Mouse (Mus musculus) stomach, embryonic 14.5 days (tissue): ENCODE data around the gene Slc8b1. TPM values are rescaled to one million over a fixed set of nuclear protein-coding genes. Genes with fewer than 3 reads are reported as not detected.

Source experiments
- ATAC-seq: fragments of 200-750 bp; cut with Nextera tagmentation; 2 replicates; pipeline ENCODE4 v1.8.0; 2017; ENCODE audit warnings: low read depth, moderate TSS enrichment; ENCODE audit not compliant: insufficient number of reproducible peaks, insufficient read depth, low FRiP score
- H3K27ac ChIP-seq: fragments of 300-500 bp; sonication (generic); 2 replicates; pipeline ENCODE4 v1.5.1; 2014; ENCODE audit warnings: mild to moderate bottlenecking, low read length, moderate library complexity, mixed read lengths
- H3K27me3 ChIP-seq: fragments of 300-500 bp; sonication (generic); 2 replicates; pipeline ENCODE4 v1.6.1; 2014; ENCODE audit warnings: low read length, control low read depth, mixed read lengths; ENCODE audit not compliant: control insufficient read depth, insufficient read depth
- H3K36me3 ChIP-seq: fragments of 300-500 bp; sonication (generic); 2 replicates; pipeline ENCODE4 v1.6.1; 2014; ENCODE audit warnings: mild to moderate bottlenecking, control low read depth, low read length, moderate library complexity, mixed read lengths; ENCODE audit not compliant: control insufficient read depth, insufficient read depth
- H3K4me1 ChIP-seq: fragments of 300-500 bp; sonication (generic); 2 replicates; pipeline ENCODE4 v1.6.1; 2014; ENCODE audit warnings: low read length, control low read depth, mixed read lengths; ENCODE audit not compliant: control insufficient read depth, insufficient read depth
- H3K4me2 ChIP-seq: fragments of 300-500 bp; sonication (generic); replicated peaks from 2 replicates; pipeline ENCODE4 v1.6.1; 2014; ENCODE audit warnings: low read depth, low read length, control low read depth
- H3K4me3 ChIP-seq: fragments of 300-500 bp; sonication (generic); 2 replicates; pipeline ENCODE4 v1.5.1; 2014; ENCODE audit warnings: low read depth, low read length, control low read depth
- H3K9ac ChIP-seq: fragments of 300-500 bp; sonication (generic); replicated peaks from 2 replicates; pipeline ENCODE4 v1.6.1; 2014; ENCODE audit warnings: low read depth, mild to moderate bottlenecking, control low read depth, low read length, moderate library complexity, mixed read lengths
- H3K9me3 ChIP-seq: fragments of 300-500 bp; sonication (generic); 2 replicates; pipeline ENCODE4 v1.6.1; 2016; ENCODE audit warnings: low read depth, low read length, control low read depth; ENCODE audit not compliant: control insufficient read depth
- WGBS: fragments of 180-500 bp; shearing (Covaris S2); extraction: QIAGEN DNeasy Blood & Tissue Kit; methylation state at CpG from one replicate; pipeline ENCODE4 v1.1.7; 2014; 5-methylcytosine and 5-hydroxymethylcytosine counted together
- polyA plus RNA-seq: library from polyadenylated mRNA; unstranded; fragments of >200 nt; fragmentation: Nextera tagmentation; extraction: Ambion mirVana; gene quantifications from 2 replicates; pipeline ENCODE4 v1.2.1, GENCODE M21; 2014

The Slc8b1 gene
- polyA plus RNA-seq, 1 experiment from 2014 or later: 5.4 TPM

- H3K4me1 ChIP-seq: no peaks in the 10 kb centered on the region
- no peak for ATAC-seq
Measured at GRCm38 (mm10) chr5:120472770-120473169, 38.2 kb upstream of the Slc8b1 start, which contains the start of gene Sdsl. TSS of gene Sdsl (minus strand) at chr5:120472810.

GRCm38 (mm10) chr5:120473361-120473760 lies 37.6 kb upstream of the Slc8b1 start:
- Histone ChIP-seq H3K4me2 (no peak overlapping the region), H3K9me3 (no peaks in the 10 kb centered on the region), H3K4me1 (no peaks in the 10 kb centered on the region), H3K27me3 (no peaks in the 10 kb centered on the region), H3K9ac (no peak overlapping the region), H3K36me3 (no peaks in the 10 kb centered on the region), H3K27ac (no peak overlapping the region), H3K4me3 (no peak overlapping the region)
- no peak for ATAC-seq
- 95% methylated on average over 2 of the region's 2 CpGs for WGBS

More at GRCm38 (mm10) chr5:120472770-120473169, 38.2 kb upstream of the Slc8b1 start, which contains the start of gene Sdsl:
- Histone ChIP-seq H3K4me2 (no peak within 1 kb of the TSS), H3K36me3 (no peaks in the 10 kb centered on the region), H3K4me3 (no peak within 1 kb of the TSS), H3K9me3 (no peaks in the 10 kb centered on the region), H3K9ac (no peak within 1 kb of the TSS), H3K27me3 (no peaks in the 10 kb centered on the region), H3K27ac (no peak within 1 kb of the TSS)
- 69% methylated on average over 8 of the region's 8 CpGs for WGBS

DNA sequence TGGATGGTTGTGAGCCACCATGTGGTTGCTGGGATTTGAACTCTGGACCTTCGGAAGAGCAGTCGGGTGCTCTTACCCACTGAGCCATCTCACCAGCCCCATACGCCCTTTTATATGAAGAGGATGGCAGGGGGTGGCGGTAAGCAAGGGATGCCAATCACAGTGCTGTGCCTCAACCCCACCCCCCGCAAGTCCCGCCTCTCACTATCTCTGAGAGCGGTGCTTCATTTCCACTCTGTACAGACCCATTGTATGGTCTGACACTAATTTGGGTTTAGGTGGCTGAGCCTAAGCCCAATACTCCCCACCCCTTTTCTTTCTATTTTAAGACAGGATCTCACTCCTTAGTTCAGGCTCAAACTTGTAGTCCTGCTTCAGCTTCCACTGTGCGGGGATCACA lies 35.1 kb upstream of the Slc8b1 start:
- Histone ChIP-seq H3K4me2 (no peak overlapping the region), H3K4me1 (no peaks in the 10 kb centered on the region), H3K9ac (no peak overlapping the region), H3K4me3 (no peak overlapping the region), H3K36me3 (no peaks in the 10 kb centered on the region), H3K27ac (no peak overlapping the region), H3K27me3 (no peaks in the 10 kb centered on the region), H3K9me3 (no peaks in the 10 kb centered on the region)
- 60% methylated on average over 8 of the region's 8 CpGs for WGBS
- ATAC-seq: no peak

GRCm38 (mm10) chr5:120476296-120476695 lies 34.7 kb upstream of the Slc8b1 start, which contains the start of gene Sds:
TSS of gene Sds (plus strand) at chr5:120476526.
- WGBS: 16% methylated on average over 13 of the region's 13 CpGs
- no peak for ATAC-seq
- H3K9ac ChIP-seq: no peak within 1 kb of the TSS
- no peaks in the 10 kb centered on the region for H3K9me3 ChIP-seq
- H3K27me3 ChIP-seq: no peaks in the 10 kb centered on the region
- no peak within 1 kb of the TSS for H3K4me2 ChIP-seq
- H3K4me3 ChIP-seq: no peak within 1 kb of the TSS
- no peaks in the 10 kb centered on the region for H3K4me1 ChIP-seq
- no peak within 1 kb of the TSS for H3K27ac ChIP-seq
- H3K36me3 ChIP-seq: no peaks in the 10 kb centered on the region

DNA sequence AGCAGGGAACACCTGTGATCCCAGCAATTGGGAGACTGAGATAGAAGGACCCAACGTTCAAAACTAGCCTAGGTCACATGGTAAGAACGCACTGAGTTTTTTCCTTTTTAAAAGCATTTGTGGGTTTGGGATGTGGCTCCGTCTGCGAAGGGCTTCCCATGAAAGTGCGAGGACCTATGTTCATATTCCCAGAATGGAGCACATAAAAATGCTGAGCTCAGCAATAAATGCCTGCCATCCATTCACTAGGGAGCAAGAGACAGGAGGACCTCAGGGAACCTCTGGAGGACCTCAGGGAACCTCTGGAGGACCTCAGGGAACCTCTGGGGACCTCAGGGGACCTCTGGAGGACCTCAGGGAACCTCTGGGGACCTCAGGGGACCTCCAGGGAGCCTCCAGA lies 33.0 kb upstream of the Slc8b1 start:
- no peak overlapping the region for H3K4me3 ChIP-seq
- H3K4me1 ChIP-seq: no peaks in the 10 kb centered on the region
- no peaks in the 10 kb centered on the region for H3K9me3 ChIP-seq
- 87% methylated on average over 5 of the region's 5 CpGs for WGBS
- no peak overlapping the region for H3K27ac ChIP-seq
- H3K27me3 ChIP-seq: no peaks in the 10 kb centered on the region
- no peaks in the 10 kb centered on the region for H3K36me3 ChIP-seq
- H3K4me2 ChIP-seq: no peak overlapping the region
- ATAC-seq: no peak
- H3K9ac ChIP-seq: no peak overlapping the region

DNA sequence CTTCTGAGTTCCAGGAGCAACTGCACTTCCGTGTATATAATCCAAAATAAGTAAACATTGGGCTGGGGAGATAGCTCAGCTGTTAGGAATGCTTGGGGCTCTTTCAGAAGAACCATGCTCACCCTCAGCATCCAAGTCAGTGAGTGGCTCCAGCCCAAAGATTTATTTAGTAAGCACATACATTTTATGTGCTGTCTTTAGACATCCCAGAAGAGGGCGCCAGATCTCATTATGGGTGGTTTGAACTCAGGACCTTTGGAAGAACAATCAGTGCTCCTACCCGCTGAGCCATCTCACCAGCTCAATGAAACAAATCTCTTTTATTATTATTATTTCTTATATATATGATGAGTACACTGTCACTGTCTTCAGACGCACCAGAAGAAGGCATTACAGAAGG lies 31.4 kb upstream of the Slc8b1 start:
- H3K9ac ChIP-seq: no peak overlapping the region
- H3K4me3 ChIP-seq: no peak overlapping the region
- H3K27me3 ChIP-seq: no peaks in the 10 kb centered on the region
- WGBS: 51% methylated on average over 4 of the region's 4 CpGs
- no peak for ATAC-seq
- no peak overlapping the region for H3K4me2 ChIP-seq
- no peaks in the 10 kb centered on the region for H3K9me3 ChIP-seq
- no peaks in the 10 kb centered on the region for H3K4me1 ChIP-seq
- H3K27ac ChIP-seq: no peak overlapping the region
- no peaks in the 10 kb centered on the region for H3K36me3 ChIP-seq

DNA sequence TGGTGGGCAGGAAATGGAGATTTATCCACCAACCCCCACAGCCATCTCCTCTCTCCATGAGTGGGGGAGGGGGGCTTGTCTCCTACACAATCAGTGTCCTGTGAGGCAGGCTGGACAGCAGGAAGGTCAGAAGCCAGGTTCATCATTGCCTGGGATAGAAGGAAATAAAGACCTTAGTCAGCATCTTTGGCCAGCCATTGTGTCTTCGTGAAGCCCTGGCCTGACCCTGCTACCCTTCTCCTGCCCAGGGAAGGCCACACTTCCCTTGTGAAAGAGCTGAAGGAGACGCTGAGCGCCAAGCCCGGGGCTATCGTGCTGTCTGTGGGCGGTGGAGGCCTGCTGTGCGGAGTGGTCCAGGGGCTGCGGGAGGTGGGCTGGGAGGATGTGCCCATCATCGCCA lies 29.8 kb upstream of the Slc8b1 start:
- Histone ChIP-seq H3K27ac (no peak overlapping the region), H3K27me3 (no peaks in the 10 kb centered on the region), H3K9ac (no peak overlapping the region), H3K4me2 (no peak overlapping the region), H3K4me1 (no peaks in the 10 kb centered on the region), H3K9me3 (no peaks in the 10 kb centered on the region), H3K36me3 (peaks cover 11% of the 10 kb centered on the region), H3K4me3 (no peak overlapping the region)
- ATAC-seq: no peak
- 70% methylated on average over 9 of the region's 9 CpGs for WGBS

DNA sequence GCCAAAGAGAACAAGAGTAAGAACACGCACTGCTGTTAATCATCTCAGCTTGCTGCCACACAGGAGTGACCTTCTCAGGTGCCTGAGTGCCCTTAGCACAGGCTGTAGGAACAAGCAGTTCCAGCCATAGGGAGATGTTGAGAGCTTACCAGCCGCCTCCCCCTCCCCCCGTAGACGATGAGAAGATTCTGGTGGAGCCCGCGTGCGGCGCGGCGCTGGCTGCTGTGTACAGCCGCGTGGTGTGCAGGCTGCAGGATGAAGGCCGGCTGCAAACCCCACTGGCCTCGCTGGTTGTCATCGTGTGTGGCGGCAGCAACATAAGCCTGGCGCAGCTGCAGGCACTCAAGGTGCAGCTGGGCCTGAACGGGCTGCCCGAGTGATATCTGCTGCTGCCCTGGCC lies 27.6 kb upstream of the Slc8b1 start:
- H3K4me1 ChIP-seq: no peaks in the 10 kb centered on the region
- no peak for ATAC-seq
- whole genome bisulfite sequencing: 76% methylated on average over 19 of the region's 19 CpGs
- H3K27me3 ChIP-seq: no peaks in the 10 kb centered on the region
- H3K9me3 ChIP-seq: no peaks in the 10 kb centered on the region
- H3K4me2 ChIP-seq: no peak overlapping the region
- peaks cover 11% of the 10 kb centered on the region for H3K36me3 ChIP-seq
- no peak overlapping the region for H3K27ac ChIP-seq
- no peak overlapping the region for H3K4me3 ChIP-seq
- no peak overlapping the region for H3K9ac ChIP-seq

DNA sequence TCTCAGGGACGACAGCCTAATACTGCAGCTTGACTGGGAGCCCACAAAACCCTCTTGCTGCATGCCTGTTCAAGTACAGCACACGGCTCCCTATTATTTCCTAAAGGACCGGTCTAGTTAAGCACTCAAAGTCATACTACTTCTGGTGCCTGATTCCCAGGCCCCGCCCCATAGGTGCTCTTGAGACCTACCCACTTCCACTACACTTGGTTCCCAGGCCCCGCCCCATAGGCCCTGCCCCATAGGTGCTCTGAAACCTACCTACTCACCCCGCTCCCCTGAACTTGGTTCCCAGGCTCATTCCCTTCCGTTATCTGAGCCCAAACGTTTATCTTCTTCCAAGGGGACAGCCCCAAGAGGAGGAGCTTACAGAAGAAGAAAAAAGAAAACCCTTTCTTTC lies 23.1 kb upstream of the Slc8b1 start:
- no peak overlapping the region for H3K9ac ChIP-seq
- H3K4me2 ChIP-seq: no peak overlapping the region
- no peaks in the 10 kb centered on the region for H3K4me1 ChIP-seq
- no peak overlapping the region for H3K4me3 ChIP-seq
- no peaks in the 10 kb centered on the region for H3K27me3 ChIP-seq
- ATAC-seq: no peak
- H3K27ac ChIP-seq: no peak overlapping the region
- WGBS: 80% methylated on average over 8 of the region's 8 CpGs
- H3K9me3 ChIP-seq: no peaks in the 10 kb centered on the region
- peaks cover 19% of the 10 kb centered on the region for H3K36me3 ChIP-seq
